Mouse (Mus musculus): ENCODE results near the gene Rbbp4.

GRCm38 (mm10) chr4:129363463-129363862 is 28.3 kb upstream of the Rbbp4 start:
- no peak for TF ChIP-seq CHD2 (IDR thresholded peaks at IDR 0.05; ENCODE audit: low read depth, low read length)
- no peak for TF ChIP-seq MAFK (IDR thresholded peaks at IDR 0.05; ENCODE audit: insufficient read depth, low read depth, low read length)
